Mouse (Mus musculus): ENCODE measurements around the gene Plekhm3.
A peak's percentile ranks its signal among the peaks of the same experiment; 100 is the strongest.

Gene Plekhm3

DNA sequence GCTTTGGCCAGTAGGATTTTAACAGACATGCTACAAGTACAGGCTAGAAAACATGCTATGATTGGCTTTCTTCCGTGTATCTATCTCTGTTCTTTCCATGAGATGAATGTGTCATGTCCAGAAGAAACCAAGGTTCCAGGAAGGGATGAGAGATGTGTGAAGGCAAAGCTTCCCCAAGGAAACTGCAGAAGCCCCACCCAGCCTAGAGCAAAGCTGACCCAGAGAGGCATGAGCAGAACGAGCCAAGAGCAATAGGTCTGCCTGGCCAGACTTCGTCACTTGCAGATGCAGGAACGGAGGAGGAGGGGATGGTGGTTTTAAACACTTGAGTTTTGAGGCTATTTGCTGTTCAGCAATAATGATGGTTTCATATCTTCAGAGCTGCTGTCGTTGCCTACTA, 198.9 kb downstream of the Plekhm3 start:
- DNase-seq, result no peak

DNA sequence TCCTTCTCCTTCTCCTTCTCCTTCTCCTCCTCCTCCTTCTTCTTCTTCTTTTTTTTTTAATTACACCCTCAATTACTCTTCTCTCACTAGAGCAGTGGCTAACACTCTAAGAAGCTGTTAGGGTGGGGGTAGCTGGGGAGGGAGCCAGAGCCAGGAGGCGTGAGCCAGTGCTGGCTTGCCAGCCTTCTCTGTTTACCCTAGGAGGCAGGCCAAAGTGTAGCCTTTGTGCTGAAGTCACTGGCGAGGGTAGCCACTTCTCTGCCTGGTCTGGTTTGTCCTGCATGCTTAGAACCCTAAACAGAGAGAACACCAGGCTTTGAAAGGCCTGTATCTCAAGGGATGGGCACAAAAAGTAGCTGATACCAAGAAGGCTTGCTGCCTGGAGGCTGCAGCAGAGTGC, 199.4 kb downstream of the Plekhm3 start:
- peak; percentile 38 for DNase-seq

DNA sequence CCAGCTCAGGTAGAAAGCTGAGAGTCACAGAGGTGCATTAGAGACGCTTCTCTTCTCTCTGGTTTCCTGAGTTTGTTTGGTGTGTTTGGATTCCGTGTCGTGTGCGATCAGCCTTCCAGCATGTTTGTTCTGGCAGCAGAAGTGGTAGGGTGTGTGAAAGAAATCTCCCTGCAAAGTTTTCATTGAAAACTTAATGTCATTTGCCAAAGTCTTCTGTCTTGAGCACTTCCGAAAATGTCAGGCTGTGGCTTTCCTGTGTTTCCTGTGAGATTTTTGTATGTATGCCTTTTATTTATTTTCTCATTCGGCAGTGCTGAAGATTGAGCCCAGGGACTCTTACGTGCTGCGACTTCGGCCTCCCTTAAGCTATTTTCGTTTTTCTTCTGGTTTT, 200.0 kb downstream of the Plekhm3 start:
- no peak for DNase-seq

DNA sequence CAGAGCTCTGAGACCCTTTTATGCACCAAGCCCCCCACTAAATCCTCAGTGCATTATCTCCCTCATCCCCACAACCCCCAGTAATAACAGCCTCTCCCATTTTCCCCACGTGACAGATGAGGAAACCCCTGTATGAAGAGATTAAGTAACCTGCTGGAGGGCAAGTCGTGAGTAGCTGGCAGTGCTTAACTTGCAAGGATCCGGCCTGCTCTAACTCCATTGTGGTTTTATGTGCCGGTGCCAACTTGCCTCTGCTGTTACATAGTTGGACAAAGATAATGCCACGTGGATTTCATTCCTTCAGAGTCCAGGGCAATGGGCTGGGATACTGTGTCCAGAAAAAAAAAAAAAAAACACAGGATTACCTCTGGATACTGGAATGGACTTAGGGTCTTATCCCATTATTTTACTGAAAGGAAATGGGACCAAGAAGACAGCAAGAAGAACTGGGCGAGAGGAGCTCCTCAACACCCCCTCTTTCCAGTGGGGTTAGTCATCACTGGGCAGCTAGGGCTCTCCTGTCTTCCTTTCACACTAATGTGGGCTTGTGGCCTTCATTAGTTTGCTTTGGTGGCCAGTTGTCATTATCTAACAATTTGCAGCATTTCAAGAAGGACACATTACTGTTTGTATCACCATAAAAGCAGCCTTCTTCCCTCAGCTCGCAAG, 200.5 kb downstream of the Plekhm3 start:
- DNase-seq, result peak; percentile 31

DNA sequence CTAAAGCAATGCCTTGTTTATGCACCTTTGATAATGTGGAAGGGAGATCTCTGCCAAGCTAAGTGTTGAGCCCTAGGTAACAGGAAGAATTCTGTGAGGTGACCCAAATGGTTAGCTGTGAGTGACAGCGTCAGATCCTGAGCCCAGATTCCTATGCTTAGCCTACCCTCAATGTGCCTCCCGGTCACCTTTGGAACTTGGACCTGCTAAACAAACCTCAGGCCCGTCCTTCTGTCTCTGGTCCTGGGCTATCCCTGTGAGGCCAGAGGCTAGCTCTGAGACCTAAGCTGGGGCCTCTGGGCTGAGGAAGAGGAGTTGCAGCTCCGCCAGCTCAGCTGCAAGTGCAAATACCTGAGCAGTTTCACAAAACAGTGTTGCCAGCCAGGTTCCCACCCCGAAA, 202.0 kb downstream of the Plekhm3 start:
- peak; percentile 31 for DNase-seq

DNA sequence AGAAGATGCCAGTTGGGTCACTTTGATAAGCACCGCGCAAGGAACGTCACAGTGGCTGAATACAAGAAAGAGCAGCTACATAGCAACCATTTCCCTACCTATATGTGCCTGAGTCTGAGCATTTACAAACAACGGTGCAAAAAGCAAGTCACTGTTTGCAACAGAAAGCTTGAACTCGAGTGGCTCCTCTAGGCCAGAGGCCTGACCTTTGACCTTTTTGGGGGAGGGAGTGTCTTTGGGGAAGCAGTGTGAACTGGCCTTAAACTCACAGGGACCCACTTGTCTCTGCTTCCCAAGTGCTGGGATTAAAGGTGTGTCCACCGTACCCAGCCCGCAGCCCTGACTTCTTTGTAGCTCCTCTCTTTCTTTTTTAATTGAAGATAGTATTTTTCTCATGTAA, 203.0 kb downstream of the Plekhm3 start:
- DNase-seq, result peak; percentile 23

DNA sequence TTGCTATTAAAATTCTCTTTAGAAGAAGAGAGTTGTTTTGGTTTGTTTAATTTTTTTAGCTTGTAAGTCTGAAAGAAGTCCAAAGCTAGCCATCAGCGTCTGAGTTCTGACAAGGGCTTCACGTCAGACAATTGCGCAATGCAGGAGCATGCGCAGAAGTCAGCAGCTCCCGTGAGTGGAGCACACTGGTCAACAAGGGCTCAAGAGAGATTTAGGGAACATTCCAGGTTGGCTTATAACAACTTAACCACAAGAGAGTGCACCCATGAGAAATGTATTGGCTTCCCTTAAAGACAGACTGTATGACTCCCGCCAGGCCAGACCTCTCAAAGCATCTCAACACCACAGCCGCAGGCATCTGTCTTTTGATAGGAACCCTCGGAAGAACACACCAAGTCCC, 203.5 kb downstream of the Plekhm3 start:
- no peak for DNase-seq

DNA sequence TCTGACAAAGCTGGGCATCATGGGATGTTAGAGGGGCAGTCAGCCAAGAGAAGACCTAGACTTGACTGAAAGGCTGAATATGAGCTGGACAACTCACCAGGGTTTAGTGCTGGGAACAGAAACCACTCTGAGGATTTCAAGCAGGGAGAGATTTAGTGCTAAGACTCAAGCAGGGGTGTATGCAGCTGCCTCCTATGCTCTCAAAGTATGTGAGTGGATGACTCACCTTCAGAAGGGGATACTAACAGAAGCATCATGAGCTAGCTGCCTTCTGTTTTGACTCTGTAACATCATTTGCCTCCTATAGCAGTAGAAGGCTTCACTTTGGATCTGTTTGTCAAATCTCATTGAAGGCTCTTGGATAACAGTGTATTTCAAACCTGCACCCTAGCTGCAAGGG, 212.0 kb downstream of the Plekhm3 start:
- DNase-seq, result no peak

DNA sequence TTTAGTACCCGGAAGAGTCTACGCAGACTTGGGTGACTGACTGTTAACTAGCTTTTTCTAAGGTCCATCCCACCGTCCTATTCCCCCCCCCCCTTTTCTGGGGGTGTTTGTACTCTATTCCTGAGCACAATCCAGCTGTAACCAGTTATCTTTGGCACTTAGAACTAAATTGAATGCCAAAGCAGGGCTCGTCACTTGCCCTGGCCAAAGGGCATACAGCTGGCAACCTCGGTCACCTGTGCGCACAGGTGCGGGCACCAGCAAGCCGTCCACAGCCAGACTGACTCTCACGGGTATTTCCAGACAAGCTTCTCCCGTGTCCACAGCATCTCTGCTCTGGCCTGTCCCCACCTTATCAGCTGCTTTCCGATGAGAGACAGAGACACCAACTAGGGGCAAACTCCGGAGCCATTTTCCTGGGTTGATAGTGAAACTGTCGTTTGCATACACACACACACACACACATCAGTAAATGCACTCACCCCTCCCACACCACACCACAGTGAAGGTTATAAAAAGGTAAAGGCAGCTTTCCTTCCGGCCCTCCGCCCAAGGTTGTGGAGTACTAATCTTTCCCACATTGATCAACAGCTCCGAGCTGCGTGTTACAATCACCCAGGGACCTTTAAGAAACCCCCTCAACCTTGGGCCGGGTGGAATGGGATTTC, 213.7 kb downstream of the Plekhm3 start:
- peak; percentile 86 for DNase-seq

DNA sequence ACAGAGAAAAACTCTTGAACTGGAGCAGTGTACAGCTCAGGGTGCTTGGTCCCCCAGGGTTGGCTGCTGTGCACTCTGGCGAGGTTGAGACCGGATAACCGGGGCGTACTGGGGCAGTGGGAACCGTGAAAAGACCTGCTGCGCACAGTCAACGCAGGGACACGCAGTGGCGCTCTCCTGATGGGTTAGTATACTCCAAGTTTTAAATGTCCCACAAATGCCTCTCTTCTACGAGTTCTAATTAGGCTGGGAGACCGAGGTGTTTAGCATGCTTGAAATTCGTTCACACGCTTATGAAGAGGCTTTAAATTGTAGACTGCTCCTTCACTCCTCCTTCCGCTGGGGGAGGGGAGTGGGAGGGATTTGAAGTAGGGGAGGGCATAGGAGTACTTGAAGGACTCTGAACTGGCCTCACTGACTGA, 218.0 kb downstream of the Plekhm3 start:
- DNase-seq, result peak; percentile 81

DNA sequence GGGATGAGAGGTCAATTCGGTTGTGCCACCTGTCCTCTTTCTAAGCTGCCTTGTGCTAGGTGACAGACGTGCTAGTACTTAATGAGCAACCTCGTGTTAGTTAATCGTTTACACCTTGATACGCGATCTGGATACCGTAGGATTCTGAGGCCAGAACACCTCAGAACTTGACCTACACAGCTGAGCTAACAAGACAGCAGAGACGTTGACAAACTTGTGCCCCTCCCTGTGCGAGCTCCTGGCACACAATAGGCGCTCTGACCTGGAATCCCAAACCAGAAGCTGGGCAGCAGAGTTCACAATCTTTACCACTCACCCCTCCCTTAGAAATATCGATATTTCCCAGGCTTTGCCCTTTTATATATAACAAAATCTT, 218.5 kb downstream of the Plekhm3 start:
- peak; percentile 91 for DNase-seq

DNA sequence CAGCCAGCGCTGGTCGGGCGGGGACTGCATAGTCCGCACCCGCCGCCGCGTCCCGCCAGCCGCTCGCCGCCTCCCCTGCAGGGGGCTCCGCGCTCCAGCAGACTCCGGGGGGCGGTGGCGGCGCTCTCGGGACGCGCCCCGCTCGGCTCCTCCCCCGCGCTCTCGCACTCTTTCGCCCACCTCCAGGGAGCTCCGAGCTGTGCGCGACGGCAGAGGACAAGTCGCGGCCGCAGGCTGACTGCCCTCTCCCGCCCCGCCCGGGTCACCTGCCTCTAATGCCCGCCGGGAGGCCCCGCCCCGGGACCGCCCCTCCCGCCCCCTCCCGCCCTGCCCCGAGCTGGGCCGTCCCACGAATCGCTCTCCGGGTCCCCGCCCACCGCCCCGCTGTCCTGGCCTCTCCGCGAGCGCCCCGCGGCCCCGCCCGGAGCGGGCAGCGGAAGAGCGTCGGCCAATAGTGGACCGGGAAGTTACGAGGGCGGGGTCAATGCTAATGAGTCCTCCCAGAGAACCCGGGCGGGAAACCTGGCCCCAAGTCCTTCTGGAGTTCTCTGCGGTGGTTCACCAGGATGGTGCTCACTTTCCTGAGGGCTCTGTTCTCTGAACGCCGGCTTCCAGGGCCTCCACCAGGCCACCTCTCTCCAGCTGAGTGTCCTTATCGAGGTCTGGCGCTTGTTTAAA, 219.0 kb downstream of the Plekhm3 start, which contains the start of gene Fzd5:
Fzd5 (minus strand) TSS at position 250 of the 678 bp plus-strand sequence.
- peak; percentile 94 for DNase-seq

DNA sequence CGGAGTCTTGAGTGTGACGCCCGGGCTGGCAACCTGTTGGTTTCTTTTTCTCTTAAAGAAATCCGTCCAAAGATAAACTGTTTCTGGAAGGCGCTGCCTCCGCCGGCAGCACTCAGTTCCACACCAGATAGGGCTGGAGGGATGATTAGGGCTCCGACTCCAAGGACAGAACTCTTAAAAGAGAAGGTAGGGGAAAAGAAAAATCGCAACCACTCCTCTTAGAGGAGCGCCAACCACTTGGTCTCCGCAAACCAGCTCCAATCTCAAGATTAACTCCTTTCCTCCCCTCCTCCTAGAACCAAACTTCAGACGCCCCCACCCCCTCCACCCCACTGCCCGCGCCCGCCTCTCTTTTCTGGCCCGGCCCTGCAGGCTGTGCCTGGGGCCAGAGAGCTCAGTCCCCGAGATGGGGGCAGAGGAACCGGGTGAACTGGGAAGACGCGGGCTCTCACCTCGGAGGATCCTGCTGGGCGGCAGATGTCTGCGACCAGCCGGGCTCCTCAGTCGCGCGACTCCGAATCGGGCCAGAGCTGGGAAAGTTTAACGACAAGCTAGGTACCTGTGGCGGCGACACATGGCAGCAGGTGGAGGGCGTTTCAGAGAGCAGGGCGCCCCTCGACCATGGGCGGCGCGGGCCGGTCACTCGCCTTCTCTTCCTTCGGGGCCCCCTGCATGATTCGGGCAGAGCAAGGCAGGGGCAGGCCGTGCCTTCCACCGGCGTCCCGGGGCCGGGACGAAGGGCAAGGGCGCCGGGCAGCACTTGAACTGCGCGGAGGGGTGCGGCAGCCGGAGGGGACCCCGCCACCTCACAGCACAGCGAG, 219.7 kb downstream of the Plekhm3 start:
- no peak for DNase-seq
